Mouse (Mus musculus): ENCODE measurements around the gene Wbp2. TPM values are rescaled to one million over a fixed set of nuclear protein-coding genes. Genes with fewer than 3 reads are reported as not detected.
A peak's percentile ranks its signal among the peaks of the same experiment; 100 is the strongest.

The Wbp2 gene
- total RNA-seq, 2 experiments from 2014 or later = 387 to 414 TPM

- no peak for TF ChIP-seq CTCF (IDR thresholded peaks at IDR 0.05)
- intact Hi-C loops (cut with DNase I) = no loop called here
- Histone ChIP-seq H3K27ac (peak overlapping the region; percentile 50; the same call in 1 of the 2 replicates), H3K4me3 (peak overlapping the region; percentile 47)
- DNase-seq (ENCODE audit: extremely low spot score in 1 of 2, low spot score in 2 of 2) = peak in 1 of 2 experiments; percentile 49
These were observed 21.8 kb upstream of the Wbp2 start for GRCm38 (mm10) chr11:116108464-116109137.

- intact Hi-C loops (cut with DNase I) = no loop called here
- DNase-seq (ENCODE audit: extremely low spot score in 1 of 2, low spot score in 2 of 2) = no peak
- Histone ChIP-seq H3K27ac (peak overlapping the region; percentile 25; the same call in 1 of the 2 replicates), H3K4me3 (no peak overlapping the region)
- TF ChIP-seq CTCF (IDR thresholded peaks at IDR 0.05) = no peak
These were observed 21.0 kb upstream of the Wbp2 start for GRCm38 (mm10) chr11:116107777-116108285.

- TF ChIP-seq CTCF (IDR thresholded peaks at IDR 0.05) = peak; percentile 11
- no peak for DNase-seq (ENCODE audit: extremely low spot score in 1 of 2, low spot score in 2 of 2)
- H3K4me3 ChIP-seq = no peak overlapping the region
- H3K27ac ChIP-seq = no peak overlapping the region
- intact Hi-C loops (cut with DNase I) = no loop called here
These were observed 20.4 kb upstream of the Wbp2 start for GRCm38 (mm10) chr11:116106963-116107776.

- no peak for TF ChIP-seq CTCF (IDR thresholded peaks at IDR 0.05)
- Histone ChIP-seq H3K27ac (no peak overlapping the region), H3K4me3 (no peak overlapping the region)
- no peak for DNase-seq (ENCODE audit: extremely low spot score in 1 of 2, low spot score in 2 of 2)
- intact Hi-C loops (cut with DNase I) = no loop called here
These were observed 19.6 kb upstream of the Wbp2 start for GRCm38 (mm10) chr11:116106154-116106962.

- TF ChIP-seq CTCF (IDR thresholded peaks at IDR 0.05) = no peak
- intact Hi-C loops (cut with DNase I) = no loop called here
- no peak for DNase-seq (ENCODE audit: extremely low spot score in 1 of 2, low spot score in 2 of 2)
- no peak overlapping the region for H3K4me3 ChIP-seq
- H3K27ac ChIP-seq = no peak overlapping the region
These were observed 18.3 kb upstream of the Wbp2 start for GRCm38 (mm10) chr11:116105065-116105464.

GRCm38 (mm10) chr11:116104006-116104646 lies 17.3 kb upstream of the Wbp2 start:
- peak overlapping the region; percentile 64 for H3K27ac ChIP-seq
- DNase-seq (ENCODE audit: extremely low spot score in 1 of 2, low spot score in 2 of 2) = no peak
- intact Hi-C loops (cut with DNase I) = no loop called here
- H3K4me3 ChIP-seq = no peak overlapping the region
- TF ChIP-seq CTCF (IDR thresholded peaks at IDR 0.05) = no peak

- intact Hi-C loops (cut with DNase I) = no loop called here
- Histone ChIP-seq H3K27ac (peak overlapping the region; percentile 64), H3K4me3 (no peak overlapping the region)
- TF ChIP-seq CTCF (IDR thresholded peaks at IDR 0.05) = no peak
- no peak for DNase-seq (ENCODE audit: extremely low spot score in 1 of 2, low spot score in 2 of 2)
These were observed 16.8 kb upstream of the Wbp2 start for GRCm38 (mm10) chr11:116103572-116103971.

- Histone ChIP-seq H3K27ac (peak overlapping the region; percentile 76), H3K4me3 (no peak overlapping the region)
- DNase-seq (ENCODE audit: extremely low spot score in 1 of 2, low spot score in 2 of 2) = no peak
- TF ChIP-seq CTCF (IDR thresholded peaks at IDR 0.05) = no peak
- intact Hi-C loops (cut with DNase I) = no loop called here
These were observed 15.7 kb upstream of the Wbp2 start for GRCm38 (mm10) chr11:116102472-116102871.

GRCm38 (mm10) chr11:116101931-116102381 lies 15.2 kb upstream of the Wbp2 start:
- H3K4me3 ChIP-seq = no peak overlapping the region
- intact Hi-C loops (cut with DNase I) = no loop called here
- DNase-seq (ENCODE audit: extremely low spot score in 1 of 2, low spot score in 2 of 2) = no peak
- peak overlapping the region; percentile 76 for H3K27ac ChIP-seq
- no peak; the same call in 1 of the 2 replicates for TF ChIP-seq CTCF (IDR thresholded peaks at IDR 0.05)

- no peak overlapping the region for H3K4me3 ChIP-seq
- DNase-seq (ENCODE audit: extremely low spot score in 1 of 2, low spot score in 2 of 2) = no peak
- no peak for TF ChIP-seq CTCF (IDR thresholded peaks at IDR 0.05)
- intact Hi-C loops (cut with DNase I) = no loop called here
- H3K27ac ChIP-seq = peak overlapping the region; percentile 76
These were observed 14.0 kb upstream of the Wbp2 start for GRCm38 (mm10) chr11:116100839-116101238.

GRCm38 (mm10) chr11:116100385-116100784 lies 13.6 kb upstream of the Wbp2 start:
- H3K27ac ChIP-seq = no peak overlapping the region
- H3K4me3 ChIP-seq = no peak overlapping the region
- intact Hi-C loops (cut with DNase I) = no loop called here
- no peak for DNase-seq (ENCODE audit: extremely low spot score in 1 of 2, low spot score in 2 of 2)
- no peak for TF ChIP-seq CTCF (IDR thresholded peaks at IDR 0.05)

Measured in left cerebral cortex, adult 2 months (tissue).